Mouse (Mus musculus) adrenal gland (tissue): ENCODE measurements around the gene Nhs.

Experiments
- intact Hi-C: fragments of 180-260 bp; cut with DNase I; formaldehyde crosslinking; loops from one replicate; pipeline ENCODE4 v1.15.1; 2025

Nhs gene

DNA sequence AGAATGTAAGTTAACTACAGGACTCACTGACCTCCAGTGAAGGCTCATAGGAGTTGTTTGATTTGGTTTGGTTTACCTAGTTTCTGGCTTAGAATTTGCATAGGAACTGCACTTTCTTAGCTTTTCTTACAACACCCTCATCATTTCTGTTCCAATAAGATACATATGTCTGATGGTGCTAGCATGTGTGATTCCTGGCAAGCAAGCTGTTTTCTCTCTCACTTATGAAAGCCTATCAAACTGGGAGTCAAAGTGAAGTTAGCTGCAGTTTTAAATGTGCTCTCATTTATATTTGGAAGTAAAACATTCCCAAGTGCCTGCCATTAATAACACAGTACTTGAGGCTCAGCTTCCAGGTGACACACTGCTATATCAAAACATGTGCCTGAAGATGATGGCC is 207.2 kb downstream of the Nhs start:
- intact Hi-C loops = no loop called here

DNA sequence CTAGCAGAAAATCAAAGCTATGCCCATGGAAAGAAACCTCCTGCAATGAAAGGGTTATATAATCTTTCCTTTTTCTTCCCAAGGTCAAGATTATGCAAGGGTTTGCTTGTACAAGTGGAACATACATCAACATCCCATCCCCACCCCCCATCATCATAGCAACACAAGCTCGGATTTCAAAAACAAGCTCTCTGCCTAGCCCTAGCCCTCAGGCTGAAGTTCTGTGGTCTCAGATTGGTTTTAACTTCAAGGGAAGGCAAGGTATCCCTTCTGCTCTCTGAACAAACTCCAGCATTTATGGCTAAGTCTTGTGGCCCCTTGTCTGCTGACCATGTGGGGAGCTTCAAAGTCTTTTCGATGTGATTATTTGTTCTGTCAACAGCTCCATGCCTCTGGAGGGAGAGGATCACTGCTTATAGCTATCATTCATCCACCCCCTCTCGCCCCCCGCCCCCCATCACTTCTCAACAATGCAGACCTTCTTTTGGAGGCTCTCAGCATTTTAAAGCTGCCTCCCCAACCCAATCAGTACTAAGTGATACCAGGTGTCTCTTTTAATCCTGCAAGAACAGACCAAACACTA is 216.3 kb downstream of the Nhs start:
- intact Hi-C loops = no loop called here

DNA sequence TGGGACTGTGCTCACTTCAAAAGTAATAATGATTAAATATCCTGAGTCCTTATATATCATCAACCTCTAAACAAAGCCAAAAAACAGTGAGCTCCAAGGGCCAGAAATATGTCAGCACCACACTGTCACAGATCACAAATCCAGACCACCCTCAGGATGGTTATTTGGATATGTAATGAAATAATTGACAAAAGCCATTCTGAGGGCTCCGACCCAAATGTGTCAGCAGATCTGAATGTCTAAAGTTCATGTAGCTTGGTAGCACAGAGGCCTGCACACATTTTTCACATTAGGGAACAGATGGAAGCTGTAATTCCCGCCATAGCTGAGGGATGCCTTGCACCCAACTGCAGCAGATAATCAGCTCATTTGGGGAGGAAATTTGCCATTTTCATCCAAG is 218.8 kb downstream of the Nhs start:
- intact Hi-C loops = no loop called here

DNA sequence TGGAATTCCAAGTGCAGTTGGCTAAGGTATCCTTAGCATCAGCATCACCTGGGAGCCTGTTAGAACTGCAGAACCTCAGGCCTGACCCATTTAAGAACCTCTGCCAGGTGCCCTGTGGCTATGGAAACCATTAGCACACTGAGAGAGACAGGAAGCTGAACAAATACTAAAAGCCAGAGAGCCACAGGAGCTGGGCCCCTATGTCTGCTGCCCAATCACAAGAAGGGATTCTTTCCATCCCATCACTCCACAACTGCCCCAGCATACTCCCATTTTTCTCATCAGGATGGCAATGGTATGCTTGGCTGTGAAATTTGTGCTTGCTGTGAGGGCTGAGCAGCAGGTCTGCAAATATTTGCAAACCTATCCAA is 232.9 kb downstream of the Nhs start:
- intact Hi-C loops = no loop called here

DNA sequence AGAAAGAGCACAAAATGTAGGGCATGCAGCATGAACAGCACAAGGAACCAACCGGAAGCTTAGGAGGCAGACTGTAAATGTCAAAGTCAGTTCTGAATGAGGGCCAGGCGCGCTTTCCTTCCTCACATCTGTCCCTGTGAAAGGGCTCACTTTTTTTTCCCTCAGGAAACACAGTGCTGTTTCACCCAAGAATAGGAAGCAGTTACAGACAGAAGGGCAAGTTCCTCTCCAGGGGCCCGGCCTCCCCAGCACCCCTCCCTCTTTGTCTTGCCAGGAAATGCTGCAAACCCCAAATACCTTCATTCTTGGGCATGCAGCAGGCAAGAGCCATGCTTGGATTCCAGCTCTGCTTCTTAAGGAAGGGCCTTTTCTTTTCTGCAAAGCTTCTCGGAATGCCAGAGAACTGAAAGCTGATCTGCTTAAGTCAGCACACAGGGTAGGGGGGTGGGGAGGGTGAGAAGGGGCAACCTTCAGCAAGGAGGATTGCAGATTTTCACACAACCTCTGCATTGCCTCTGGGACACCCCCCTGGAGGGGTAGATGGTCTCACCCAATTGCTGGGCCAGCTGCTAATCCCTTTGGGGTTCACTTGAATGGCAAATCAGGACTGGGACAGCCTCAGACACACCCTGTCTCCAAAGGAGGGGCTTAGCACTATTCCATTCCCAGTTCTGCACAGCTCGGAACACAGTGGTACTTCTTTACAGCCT is 233.4 kb downstream of the Nhs start:
- intact Hi-C loops = no loop called here

DNA sequence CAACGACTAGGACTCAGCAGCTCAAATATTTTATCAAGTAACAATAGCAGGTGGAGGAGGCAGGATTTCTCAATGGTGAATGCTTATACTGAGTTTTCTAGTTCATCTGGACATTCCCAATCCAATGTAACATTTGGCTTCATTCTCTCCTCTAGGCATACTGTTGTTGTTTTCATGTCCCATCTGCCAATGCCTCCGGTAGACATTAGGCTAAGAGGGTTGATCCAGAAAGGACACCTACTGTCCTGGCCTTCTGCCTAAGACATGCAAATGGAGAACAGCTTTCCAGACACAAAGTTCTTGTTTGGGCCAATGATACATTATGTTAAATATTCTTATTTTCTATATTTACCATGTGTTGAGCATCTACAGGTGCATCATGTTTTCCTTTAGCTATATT is 236.9 kb downstream of the Nhs start:
- intact Hi-C loops = no loop called here

DNA sequence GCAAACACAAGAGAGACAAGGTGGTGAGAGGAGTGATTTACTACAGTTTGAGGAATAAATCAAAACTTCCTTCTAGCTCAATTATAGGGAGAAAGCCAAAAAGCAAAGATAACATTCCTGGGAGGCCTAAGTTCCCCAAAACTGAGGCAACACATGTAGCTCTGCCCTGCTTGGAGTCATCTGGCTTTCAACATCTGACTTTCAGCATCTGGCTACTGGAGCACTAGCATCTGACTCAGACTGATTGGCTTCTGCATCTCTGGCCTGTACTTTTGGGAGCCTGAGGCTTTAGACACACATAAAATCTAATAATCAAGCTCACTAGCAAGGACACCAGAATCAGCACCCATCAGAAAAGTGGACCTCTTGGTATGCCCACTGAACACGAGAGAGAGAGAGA is 237.9 kb downstream of the Nhs start:
- intact Hi-C loops = no loop called here

DNA sequence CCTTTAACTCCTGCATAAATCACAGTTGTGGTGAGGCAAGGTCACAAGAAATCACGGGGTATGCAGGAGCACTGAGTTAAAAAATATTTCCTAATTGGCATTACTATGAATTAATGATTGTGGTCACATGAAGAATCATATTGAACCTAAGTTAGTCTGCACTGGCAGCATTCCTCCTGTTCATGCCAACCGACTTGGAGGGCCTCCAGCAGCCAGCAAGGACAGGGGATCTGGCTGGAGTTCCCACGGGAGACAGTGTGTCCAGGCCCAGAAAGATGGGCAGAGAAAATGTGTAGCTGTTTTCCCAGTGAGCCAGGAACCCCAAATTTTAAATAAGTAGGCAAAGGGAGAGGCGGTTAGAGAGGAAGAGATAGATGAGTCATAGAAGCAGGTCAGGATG is 249.6 kb downstream of the Nhs start:
- intact Hi-C loops = no loop called here

DNA sequence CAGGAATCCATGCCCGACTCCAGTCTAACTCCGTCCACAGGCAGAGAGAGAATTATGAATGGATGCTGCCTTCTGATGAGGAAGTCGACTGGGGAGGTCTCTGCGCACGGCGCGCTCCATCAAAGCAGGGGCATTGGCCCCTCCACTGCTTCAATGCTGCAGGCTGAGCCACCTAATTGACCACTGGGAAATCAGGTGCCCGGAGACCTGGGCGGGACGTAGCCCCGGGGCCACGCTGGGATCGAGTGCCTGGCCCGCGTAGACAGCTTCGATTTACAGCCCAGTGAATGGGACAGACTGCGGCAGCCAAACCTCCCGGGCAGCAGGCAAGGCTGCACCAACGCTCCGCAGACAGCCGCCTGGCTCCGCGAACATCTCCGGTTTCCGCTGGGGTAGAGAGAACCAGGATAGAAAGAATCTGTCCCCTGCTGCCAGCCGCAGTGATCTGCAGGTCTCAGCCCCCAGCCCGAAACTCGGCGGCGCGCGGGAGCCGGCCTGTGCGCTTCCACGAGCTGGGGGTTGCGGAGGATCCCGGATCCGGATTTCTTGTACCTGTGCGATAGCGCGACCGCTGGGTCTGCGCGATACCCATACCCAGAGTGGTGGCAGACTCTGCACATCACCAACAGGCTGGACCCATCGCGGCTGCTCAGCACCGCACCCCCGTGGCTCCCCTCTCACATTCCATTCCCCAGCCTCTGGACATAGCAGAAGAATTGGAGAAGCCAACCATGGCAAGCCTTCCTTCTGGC is 250.7 kb downstream of the Nhs start:
- intact Hi-C loops = no loop called here

DNA sequence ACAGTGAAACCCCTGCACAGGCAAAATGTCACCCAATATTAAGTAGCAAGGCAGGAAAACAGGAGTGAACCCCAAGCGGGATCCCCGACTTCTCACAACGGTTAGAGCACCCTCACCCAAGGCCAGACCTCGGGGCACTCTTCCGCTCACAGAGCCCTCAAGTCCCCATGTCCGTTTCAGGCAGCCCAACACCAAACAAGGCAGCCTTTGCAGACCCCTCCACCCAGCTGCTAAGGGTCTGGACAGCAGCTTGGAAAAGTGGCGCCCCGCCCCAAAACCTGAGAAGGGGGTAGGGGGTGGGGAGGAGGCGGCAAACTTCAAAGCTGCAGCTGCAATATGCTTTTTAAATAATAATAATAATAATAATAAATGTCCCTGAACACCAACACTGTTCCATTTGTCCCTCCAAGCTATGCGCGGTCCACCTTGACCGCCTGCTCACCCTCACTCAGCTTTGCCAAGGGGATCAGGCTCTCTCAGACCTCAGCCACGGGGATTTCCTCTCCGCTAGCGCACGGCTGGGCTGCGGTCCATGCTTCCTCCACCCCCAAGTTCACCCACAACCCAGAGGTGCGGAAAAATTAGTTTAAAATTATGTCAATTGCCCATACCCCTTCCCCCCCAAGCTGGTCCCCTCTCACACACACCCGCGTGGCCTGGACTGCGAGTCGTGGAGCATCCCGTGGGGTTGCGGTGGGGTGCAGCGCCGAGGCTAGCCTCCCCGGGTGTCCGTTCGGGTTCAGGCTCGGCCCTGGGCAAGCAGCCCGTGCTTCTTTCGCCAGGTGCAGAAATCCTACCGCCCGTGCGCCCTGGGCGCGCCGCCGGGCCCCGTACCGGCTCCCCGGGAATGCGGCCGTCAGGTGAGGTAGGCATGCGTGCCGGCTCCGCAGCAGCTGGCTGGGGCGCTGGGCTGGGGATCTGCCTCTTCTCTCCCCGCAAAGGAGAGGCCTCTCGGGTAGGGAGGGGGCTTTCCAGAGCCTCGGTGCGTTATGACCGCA is 251.6 kb downstream of the Nhs start:
- intact Hi-C loops = no loop called here

DNA sequence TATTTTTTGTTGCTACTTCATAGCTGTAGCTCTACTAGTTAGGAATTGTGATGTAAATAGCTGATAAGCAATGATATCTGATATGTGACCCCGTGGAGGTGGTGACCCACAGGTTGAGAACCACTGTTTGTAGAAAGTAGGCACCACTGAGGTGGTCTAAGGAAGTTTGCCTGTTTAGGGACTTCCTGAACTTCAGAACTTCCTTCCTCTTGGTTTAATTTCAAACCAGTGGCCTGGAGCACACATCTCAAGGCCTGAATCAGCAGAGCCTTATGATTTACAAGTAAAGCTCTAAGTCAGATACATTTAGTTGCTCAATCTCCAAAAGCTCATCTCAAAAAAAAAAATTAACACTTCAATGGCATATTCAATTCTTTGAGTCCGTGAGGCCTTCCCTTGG is 265.1 kb downstream of the Nhs start:
- intact Hi-C loops = no loop called here

DNA sequence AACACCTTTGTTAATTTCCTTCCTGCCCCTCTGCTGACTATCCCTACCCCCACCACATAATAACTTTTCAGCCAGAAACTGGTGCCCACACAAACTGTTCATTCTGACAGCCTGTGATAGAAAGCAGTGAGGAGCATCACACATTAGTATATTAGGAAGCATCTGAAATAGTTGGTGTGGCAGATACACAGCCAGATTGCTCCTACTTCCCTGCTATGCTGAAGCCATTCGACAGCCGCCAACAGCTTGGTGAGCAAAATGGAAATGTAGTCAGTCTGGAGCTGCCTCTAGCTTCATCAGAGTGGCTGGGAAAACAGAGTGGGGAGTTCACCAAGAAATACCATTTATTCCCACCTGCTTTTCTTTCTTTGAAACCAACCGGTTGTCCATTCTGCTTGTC is 275.9 kb downstream of the Nhs start:
- intact Hi-C loops = no loop called here

DNA sequence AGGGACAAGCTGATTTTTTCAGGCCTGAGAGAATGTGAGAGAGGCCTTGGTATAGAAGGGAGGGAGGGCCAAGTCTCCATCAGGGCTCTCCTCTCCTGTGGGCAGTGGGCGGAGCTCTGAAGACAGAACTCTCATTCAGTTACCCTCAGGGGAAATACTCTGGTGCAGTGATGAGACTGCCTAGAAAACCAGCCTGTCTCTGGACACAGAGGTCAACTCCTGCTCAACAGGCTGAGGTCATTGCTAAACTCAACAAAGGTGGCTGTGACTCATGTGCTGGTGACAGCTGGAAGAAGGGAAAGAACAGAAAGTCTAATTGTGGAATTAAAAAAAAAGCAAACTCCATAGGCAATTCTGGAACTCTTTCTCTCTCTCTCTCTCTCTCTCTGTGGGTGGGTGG is 282.4 kb downstream of the Nhs start:
- intact Hi-C loops = loop anchor here (10.0 kb wide), 1 partner anchor 398 kb away; no protein-coding TSS in a partner anchor

DNA sequence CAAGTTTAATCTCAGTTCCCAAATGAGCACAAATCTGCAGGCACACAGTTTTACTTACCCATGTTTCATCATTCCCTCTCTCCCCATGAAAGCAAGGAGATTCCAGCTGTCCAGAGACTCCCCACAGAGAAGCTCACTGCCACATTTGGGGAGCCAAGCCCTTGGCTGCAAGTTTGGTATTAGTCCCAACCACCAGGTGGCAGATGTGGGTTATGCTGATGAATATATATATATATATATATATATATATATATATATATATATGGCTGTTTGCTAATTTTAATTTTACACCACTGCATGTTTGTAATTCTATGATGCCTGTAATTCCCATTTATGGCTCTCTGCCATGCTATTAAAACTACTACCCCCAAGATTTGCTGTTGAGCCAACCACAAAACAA is 286.0 kb downstream of the Nhs start:
- intact Hi-C loops = loop anchor here (5.0 to 10.0 kb wide), 2 partner anchors 401 to 579 kb away; no protein-coding TSS in a partner anchor

DNA sequence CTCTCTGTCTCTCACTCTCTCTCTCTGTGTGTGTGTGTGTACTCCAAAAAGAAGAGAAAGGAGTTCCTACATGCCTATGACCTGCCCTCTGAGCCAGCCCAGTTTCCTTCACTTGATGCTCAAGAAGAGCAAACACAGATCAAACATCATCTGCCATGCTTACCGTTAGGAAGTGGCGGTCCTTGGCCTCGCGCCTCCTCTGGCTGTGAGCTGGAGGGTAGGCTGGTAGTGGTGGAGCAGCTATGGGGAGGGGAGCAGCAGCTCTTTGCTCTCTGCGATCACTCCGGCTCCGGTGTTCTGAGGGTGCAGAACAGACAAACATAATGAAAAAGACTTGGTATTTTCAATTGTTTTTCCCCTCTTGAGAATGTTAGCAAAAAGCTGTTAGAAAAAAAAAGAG is 288.2 kb downstream of the Nhs start:
- intact Hi-C loops = loop anchor here (5.0 to 10.0 kb wide), 2 partner anchors 403 to 581 kb away; no protein-coding TSS in a partner anchor

DNA sequence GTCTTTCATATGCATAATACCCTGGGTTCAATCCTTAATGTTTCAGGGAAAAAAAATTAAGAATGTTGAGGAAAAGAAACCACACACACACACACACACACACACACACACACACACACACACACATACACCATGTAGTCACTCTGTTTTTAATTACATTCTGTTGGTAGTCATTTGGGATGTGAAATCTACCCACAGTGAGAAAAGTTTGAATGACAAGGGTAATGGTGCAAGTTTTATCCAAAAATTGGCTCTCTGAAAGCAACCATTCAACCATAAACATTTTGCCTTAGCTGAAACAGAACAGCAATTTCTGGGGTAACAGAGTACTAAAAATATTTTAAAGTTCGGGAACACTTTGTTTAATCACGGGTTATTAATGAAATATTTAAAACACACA is 303.9 kb downstream of the Nhs start:
- intact Hi-C loops = no loop called here

DNA sequence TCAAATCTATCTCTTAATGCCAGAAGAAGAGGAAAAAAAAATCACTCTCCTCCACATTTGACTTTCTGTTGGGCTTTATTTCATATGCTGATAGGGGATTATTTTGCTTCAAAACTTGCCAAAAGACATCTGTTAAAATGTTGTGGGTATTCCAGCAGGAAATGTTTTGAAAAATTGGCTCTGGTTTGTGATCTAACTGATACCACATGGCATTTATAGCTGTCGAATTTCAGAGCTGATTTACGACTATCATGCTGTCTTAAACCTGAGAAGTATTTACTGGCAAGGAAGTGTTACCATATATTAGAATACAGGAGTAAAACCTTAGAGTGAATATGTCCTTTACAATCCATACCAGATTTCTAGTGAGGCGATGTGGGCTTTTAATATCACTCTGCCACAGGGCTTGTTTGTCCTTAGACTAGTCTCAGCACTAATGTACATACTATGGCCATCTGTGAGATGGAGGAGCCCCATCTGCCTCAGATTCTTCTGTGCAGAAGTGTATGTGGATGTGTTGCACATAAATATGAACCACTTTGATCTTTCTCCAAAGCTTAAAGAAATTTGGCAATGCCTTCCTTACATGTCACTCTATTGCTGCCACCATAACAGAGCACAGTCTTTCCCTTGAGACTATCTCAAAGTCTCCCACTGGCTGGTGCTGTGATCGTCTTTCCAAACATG is 305.8 kb downstream of the Nhs start:
- intact Hi-C loops = no loop called here

DNA sequence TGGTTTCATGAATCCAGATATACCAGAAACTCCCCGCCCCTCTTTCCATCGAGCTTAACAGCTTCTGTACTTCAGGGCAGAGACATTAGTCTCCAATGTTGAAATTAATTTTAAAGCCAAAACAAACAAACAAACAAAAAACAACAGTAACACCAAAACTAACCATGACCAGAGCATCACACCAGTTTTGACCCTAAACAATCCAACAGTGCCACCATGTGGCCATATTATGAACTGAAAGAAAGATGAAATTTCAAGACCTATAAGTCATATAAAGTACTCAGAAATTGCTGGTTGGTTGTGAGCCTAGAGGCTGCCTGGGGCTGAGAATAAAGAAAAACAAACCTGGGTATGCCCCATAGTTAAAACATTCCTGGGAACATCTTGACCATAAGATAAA is 333.3 kb downstream of the Nhs start:
- intact Hi-C loops = loop anchor here (5.0 kb wide), 1 partner anchor 429 kb away; no protein-coding TSS in a partner anchor

DNA sequence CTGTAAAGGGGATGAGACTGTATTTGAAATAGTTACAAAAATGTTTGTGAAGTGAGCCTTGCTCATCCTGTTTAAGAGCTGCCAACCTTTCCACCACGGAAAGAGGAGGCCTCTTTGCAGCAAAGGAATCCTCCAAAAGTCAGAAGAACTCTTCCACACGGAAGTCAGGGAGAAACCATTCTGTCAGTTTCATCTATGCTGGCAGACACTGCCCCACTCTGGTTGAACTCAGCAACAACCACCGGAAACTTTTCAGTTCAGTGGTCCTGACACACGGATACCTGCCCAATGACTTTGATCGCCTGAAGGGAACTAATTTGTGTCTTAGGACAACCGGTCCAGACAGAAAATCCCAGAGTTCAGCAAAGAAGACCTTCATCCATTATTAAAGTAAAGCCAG is 369.3 kb downstream of the Nhs start:
- intact Hi-C loops = no loop called here
